Mouse (Mus musculus) embryonic facial prominence, embryonic 12.5 days (tissue): ENCODE measurements at regions not wholly inside any gene's neighbourhood (a gene's known extent, or its start where the extent isn't known, plus 50 kb on each side); places are given as distances from the start of the nearest gene placed in this dataset.
"Not testable (repeated sequence)": the region's sequence is repeated elsewhere in the genome, so short reads cannot be mapped to it uniquely, and the experiment has no call there.

Experiments used
- ATAC-seq: fragments of 200-750 bp; cut with Nextera tagmentation; 2 replicates; pipeline ENCODE4 v1.8.0; 2017; ENCODE audit not compliant: insufficient number of reproducible peaks, insufficient read depth, low FRiP score, low TSS enrichment
- H3K27ac ChIP-seq: fragments of 300-500 bp; sonication (generic); 2 replicates; pipeline ENCODE4 v1.5.1; 2016; ENCODE audit warnings: mild to moderate bottlenecking
- H3K27me3 ChIP-seq: fragments of 300-500 bp; sonication (generic); 2 replicates; pipeline ENCODE4 v1.6.1; 2016; ENCODE audit warnings: mild to moderate bottlenecking, moderate library complexity
- H3K36me3 ChIP-seq: fragments of 300-500 bp; sonication (generic); 2 replicates; pipeline ENCODE4 v1.6.1; 2016; ENCODE audit warnings: mild to moderate bottlenecking
- H3K4me1 ChIP-seq: fragments of 300-500 bp; sonication (generic); 2 replicates; pipeline ENCODE4 v1.6.1; 2016
- H3K4me2 ChIP-seq: fragments of 300-500 bp; sonication (generic); replicated peaks from 2 replicates; pipeline ENCODE4 v1.6.1; 2016; ENCODE audit warnings: mild to moderate bottlenecking, moderate library complexity
- H3K4me3 ChIP-seq: fragments of 300-500 bp; sonication (generic); 2 replicates; pipeline ENCODE4 v1.5.1; 2016; ENCODE audit warnings: mild to moderate bottlenecking
- H3K9ac ChIP-seq: fragments of 300-500 bp; sonication (generic); 2 replicates; pipeline ENCODE4 v1.6.1; 2016; ENCODE audit warnings: mild to moderate bottlenecking, moderate library complexity
- H3K9me3 ChIP-seq: fragments of 300-500 bp; sonication (generic); 2 replicates; pipeline ENCODE4 v1.6.1; 2016; ENCODE audit warnings: mild to moderate bottlenecking, moderate library complexity
- WGBS: fragments of 180-500 bp; shearing (Covaris S2); methylation state at CpG from one replicate; pipeline ENCODE4 v1.1.7; 2016; 5-methylcytosine and 5-hydroxymethylcytosine counted together

DNA sequence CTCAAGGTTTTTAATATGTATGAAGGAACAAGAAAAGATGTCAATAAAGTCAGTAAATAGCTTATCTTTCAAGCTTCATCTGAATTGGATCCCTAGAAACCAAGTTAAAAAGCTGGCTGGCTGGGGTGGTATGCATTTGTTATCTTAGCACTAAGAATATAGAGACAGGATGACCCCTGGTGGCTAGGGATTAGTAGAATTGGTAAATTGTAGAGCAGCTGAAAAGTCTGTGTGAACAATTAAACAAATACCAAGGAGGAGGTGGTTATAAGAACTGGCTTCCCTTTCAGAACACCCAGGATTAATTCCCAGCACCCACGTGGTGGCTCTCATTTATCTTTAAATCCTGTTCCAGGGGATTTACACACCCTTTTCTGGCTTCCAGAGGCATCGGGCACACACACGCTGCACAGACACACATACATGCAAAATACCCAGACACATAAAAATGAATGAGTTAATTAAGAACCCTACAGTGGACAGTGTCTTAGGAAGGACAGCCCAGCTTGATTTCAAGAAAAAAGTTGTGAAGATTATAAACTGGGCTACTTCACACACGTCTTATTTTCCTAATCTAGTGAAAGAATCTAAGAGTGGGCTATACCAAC lies 170.5 kb downstream of the Pdzph1 start:
- Histone ChIP-seq H3K4me1 (no peaks in the 10 kb centered on the region), H3K4me2 (no peak overlapping the region), H3K9ac (no peak overlapping the region), H3K9me3 (no peaks in the 10 kb centered on the region), H3K27me3 (no peaks in the 10 kb centered on the region), H3K36me3 (no peaks in the 10 kb centered on the region), H3K4me3 (no peak overlapping the region), H3K27ac (no peak overlapping the region)
- WGBS: 61% methylated on average over 4 of the region's 4 CpGs
- ATAC-seq: no peak

DNA sequence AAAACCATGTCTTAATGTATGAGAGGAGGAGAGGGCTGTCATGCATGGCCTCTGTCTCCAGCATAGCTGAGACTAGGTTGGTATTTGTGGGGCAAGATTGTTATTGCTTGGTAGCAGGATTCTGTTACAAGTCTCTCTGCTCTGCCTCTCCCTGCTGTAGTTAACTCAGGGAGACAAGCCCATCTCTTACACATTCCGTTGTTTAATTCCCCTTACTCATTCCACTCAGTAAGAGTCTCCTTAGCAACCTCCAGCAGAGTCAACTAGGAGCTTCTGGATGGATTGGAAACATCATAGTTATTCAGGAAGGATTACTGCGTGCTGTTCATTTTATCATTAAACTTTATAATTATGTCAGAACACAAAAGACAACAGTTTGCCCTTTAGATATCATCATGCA lies 171.8 kb downstream of the Pdzph1 start:
- 61% methylated on average over 2 of the region's 2 CpGs for WGBS

DNA sequence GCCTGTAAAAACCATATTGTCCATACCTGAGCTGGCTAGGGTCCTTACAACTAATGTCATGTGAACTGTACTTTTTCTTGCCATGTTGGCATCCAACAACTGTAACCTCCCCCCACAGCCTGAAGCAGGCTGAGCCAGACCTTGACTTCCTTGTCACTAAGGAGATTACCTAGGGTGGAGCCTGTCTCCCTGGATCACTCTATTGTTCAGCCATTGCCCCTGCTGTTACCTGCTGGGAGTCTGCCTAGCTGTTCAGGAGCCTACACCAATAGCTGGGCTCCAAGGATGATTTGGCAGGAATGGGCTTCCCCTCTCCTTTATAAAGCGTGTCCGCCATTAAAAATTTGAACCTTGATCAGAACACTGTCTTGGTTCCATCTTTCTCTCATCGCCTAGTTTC lies 215.7 kb downstream of the Pdzph1 start:
- not testable (repeated sequence) for H3K4me2 ChIP-seq, ATAC-seq, H3K9me3 ChIP-seq, H3K27me3 ChIP-seq, H3K36me3 ChIP-seq, H3K4me3 ChIP-seq, H3K27ac ChIP-seq, H3K9ac ChIP-seq, H3K4me1 ChIP-seq
- WGBS: 77% methylated on average over 3 of the region's 3 CpGs

More for the DNA sequence above, 171.8 kb downstream of the Pdzph1 start:
- Histone ChIP-seq H3K4me3 (no peak overlapping the region), H3K27ac (no peak overlapping the region), H3K27me3 (no peaks in the 10 kb centered on the region), H3K4me1 (no peaks in the 10 kb centered on the region), H3K36me3 (no peaks in the 10 kb centered on the region), H3K9ac (no peak overlapping the region), H3K4me2 (no peak overlapping the region), H3K9me3 (no peaks in the 10 kb centered on the region)
- no peak for ATAC-seq

DNA sequence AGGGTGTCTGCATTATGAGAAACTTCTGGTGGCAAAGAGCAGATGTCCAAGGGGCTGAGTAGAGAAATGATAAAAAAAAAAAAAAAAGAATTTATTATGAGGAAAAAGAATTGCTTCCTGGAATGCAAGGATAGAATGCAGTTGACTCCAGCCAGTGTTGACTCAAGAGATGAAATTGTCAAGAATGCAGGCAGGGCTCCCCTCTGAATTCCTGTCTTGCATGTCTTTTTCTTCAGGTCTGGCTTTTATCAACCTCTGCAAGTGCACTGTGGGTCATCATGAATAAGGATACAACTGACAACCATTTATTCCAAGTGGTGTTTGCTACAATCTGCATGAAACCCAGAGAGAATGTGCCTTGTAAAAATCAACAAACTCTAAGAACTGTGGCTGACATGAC lies 217.6 kb downstream of the Pdzph1 start:
- no peak for ATAC-seq
- H3K9ac ChIP-seq: no peak overlapping the region
- no peak overlapping the region for H3K27ac ChIP-seq
- no peak overlapping the region for H3K4me3 ChIP-seq
- no peak overlapping the region for H3K4me2 ChIP-seq
- no peaks in the 10 kb centered on the region for H3K36me3 ChIP-seq
- H3K27me3 ChIP-seq: no peaks in the 10 kb centered on the region
- H3K9me3 ChIP-seq: no peaks in the 10 kb centered on the region
- no peaks in the 10 kb centered on the region for H3K4me1 ChIP-seq

DNA sequence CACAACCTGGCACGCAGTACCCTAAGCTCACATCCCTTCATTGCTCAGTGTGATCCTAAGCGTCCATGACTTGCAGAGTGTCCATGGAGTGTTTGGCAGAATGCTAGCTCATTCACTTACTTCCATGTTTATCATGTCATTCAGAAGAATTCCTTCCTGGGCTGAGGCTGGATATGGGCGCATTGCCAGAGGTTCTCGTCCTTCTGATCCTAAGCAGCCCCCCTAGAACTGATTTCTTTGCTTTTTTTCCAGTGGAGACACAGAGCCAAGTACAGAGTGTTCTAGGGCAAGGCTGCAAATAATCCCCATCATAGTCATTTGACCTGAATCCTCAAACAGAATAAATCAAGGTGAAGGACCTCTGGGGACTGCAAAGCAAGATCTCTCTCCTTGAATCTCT lies 226.0 kb downstream of the Pdzph1 start:
- Histone ChIP-seq H3K4me2 (no peak overlapping the region), H3K9ac (no peak overlapping the region), H3K36me3 (no peaks in the 10 kb centered on the region), H3K27ac (no peak overlapping the region), H3K4me3 (no peak overlapping the region), H3K9me3 (no peaks in the 10 kb centered on the region), H3K4me1 (no peaks in the 10 kb centered on the region), H3K27me3 (no peaks in the 10 kb centered on the region)
- no peak for ATAC-seq
- 87% methylated on average over 4 of the region's 4 CpGs for WGBS

DNA sequence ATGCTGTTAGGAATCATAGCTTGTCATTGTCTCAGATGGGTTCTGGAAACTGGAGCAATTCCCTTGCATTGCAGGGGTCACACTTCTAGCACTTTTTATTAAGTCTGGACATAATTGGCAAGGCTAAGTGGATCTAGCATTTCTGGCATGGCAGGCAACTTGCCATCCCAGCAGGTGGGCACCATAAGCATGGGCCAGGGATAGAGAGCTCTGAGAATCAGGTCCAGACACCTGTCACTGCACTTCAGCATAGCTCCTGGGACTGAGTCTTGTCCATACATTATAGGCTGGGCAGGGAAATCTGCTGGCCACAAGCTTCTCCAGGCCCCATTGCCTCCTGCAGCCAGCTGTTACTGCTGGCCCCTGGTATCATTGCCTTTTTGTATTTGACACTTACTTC lies 242.2 kb downstream of the Pdzph1 start:
- Histone ChIP-seq H3K27ac (no peak overlapping the region), H3K9me3 (no peaks in the 10 kb centered on the region), H3K4me1 (no peaks in the 10 kb centered on the region), H3K36me3 (no peaks in the 10 kb centered on the region), H3K9ac (no peak overlapping the region), H3K27me3 (no peaks in the 10 kb centered on the region), H3K4me2 (no peak overlapping the region), H3K4me3 (no peak overlapping the region)
- no peak for ATAC-seq

DNA sequence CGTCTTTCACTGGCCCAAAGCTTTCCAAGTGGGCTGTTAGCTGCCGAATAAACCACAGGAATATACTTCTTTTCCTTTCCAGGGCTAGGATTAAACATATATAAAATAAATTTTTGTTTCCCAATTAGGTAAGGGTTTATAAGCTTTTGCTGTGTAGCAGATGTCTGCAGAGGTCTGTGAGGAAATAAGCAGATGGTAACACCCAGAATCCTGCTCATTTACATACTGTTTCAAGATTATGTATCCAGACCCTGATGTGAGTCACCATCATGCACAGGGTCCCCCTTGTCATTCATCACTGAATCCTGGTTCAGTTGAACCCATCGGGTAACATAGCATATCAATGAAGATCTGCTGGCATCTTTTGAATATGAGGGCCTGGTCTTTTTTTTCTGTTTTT lies 242.9 kb downstream of the Pdzph1 start:
- ATAC-seq: no peak
- Histone ChIP-seq H3K27me3 (no peaks in the 10 kb centered on the region), H3K27ac (no peak overlapping the region), H3K9me3 (no peaks in the 10 kb centered on the region), H3K4me3 (no peak overlapping the region), H3K36me3 (no peaks in the 10 kb centered on the region), H3K4me2 (no peak overlapping the region), H3K4me1 (no peaks in the 10 kb centered on the region), H3K9ac (no peak overlapping the region)
- WGBS: 91% methylated on average over 3 of the region's 3 CpGs

DNA sequence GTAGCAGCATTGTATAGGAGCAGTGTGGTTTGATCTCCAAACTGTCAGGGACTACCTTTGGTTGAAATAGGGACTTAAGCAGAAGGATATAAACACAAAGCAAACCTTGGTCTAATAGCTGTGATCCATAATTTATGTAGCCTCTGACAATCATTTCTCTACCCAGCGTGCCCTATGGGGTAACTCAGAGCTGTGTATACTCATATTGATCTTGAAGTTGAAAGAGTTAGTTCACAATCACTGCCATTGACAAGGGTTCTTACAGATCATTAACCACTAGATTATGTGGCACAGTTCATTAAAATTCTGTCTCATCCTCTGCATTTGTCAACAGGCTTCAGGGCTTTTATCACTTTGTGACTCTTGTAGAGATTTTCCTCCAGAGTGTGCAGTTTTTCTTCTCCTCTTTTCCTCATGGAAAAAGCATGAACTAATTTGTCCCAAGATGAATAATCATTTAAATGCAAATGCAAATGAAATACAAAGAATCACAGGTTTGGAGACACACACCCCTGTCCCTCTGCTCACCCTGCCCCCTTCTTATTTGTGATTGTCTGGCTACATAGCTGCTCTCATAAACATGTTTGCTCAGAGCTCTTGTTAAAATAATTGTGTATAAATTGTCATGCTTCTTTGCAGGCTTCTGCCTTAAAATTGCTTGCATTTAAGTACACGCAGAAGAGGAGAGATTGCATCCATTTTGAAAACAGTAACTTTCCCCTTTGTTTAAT lies 280.3 kb downstream of the Pdzph1 start:
- Histone ChIP-seq H3K27me3 (no peaks in the 10 kb centered on the region), H3K9me3 (no peaks in the 10 kb centered on the region), H3K4me2 (no peak overlapping the region), H3K27ac (no peak overlapping the region), H3K36me3 (no peaks in the 10 kb centered on the region), H3K4me3 (no peak overlapping the region), H3K4me1 (no peaks in the 10 kb centered on the region), H3K9ac (no peak overlapping the region)
- 91% methylated on average over 2 of the region's 2 CpGs for WGBS
- no peak for ATAC-seq

DNA sequence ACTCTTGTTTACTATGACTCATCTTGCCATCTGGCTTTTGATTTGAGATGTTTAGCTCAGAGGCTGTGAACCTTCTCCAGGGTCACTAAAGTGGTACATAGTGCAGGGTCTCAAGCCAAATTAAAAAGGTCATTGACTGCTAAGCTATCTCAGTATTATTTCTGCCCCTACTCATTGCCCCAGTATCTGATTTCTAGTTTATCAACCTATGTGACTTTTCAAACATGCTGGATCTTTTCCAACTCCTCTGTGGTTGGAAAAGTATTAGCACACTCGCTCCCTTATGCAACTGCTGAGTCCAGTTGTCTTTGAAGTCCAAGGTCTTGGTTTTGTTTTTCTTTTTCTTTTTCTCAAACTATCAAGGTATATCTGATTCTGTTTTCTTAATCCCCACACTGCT lies 301.0 kb downstream of the Pdzph1 start:
- Histone ChIP-seq H3K4me2 (no peak overlapping the region), H3K9ac (no peak overlapping the region), H3K27me3 (no peaks in the 10 kb centered on the region), H3K27ac (no peak overlapping the region), H3K4me3 (no peak overlapping the region), H3K4me1 (no peaks in the 10 kb centered on the region), H3K36me3 (no peaks in the 10 kb centered on the region), H3K9me3 (no peaks in the 10 kb centered on the region)
- no peak for ATAC-seq
- 64% methylated on average over 1 of the region's 1 CpGs for WGBS

DNA sequence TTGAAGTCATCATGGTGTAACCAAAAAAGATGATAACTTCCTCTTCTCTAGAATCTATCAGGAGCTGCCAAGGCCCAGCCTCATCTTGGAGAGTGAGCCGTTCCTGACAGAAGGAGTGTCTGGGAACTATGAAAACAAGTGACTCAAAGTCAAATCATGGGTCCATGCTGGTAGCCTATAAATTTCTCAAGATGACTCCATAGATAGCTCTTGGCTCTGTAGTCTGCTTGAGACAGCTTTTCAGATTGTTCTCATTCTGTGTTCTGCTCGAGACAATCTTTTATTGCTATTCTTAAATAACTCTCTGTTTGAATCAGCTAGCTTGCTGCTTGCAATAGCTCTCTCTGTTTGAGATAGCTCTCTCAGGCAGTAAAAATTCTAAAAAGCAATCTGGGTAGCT lies 318.9 kb downstream of the Pdzph1 start:
- H3K9me3 ChIP-seq: no peaks in the 10 kb centered on the region
- no peak overlapping the region for H3K9ac ChIP-seq
- H3K4me3 ChIP-seq: no peak overlapping the region
- H3K4me1 ChIP-seq: no peaks in the 10 kb centered on the region
- no peak overlapping the region for H3K4me2 ChIP-seq
- 73% methylated on average over 2 of the region's 2 CpGs for WGBS
- H3K36me3 ChIP-seq: no peaks in the 10 kb centered on the region
- H3K27ac ChIP-seq: no peak overlapping the region
- no peaks in the 10 kb centered on the region for H3K27me3 ChIP-seq
- ATAC-seq: no peak

DNA sequence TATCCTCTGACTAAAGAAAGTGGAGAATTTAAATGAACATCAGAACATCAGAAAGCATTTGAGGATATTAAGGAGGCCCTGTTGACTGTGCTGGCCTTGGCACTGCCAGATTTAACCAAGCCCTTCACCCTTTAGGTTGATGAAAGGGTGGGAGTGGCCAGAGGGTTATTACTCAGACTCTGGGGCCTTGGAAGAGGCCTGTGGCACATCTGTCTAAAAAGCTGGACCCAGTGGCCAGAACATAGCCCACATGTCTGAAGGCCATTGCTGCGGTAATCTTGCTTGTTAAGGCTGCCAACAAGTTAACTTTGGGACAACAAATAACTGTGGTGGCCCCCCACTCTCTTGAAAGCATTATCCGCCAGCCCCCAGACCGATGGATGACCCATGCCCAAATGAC lies 323.1 kb downstream of the Pdzph1 start:
- H3K4me1 ChIP-seq: no peaks in the 10 kb centered on the region
- 0 out of 2 replicates have a peak, but pooled peaks have one; percentile 3 for ATAC-seq
- no peaks in the 10 kb centered on the region for H3K27me3 ChIP-seq
- no peak overlapping the region for H3K9ac ChIP-seq
- WGBS: 95% methylated on average over 3 of the region's 3 CpGs
- no peaks in the 10 kb centered on the region for H3K36me3 ChIP-seq
- no peaks in the 10 kb centered on the region for H3K9me3 ChIP-seq
- no peak overlapping the region for H3K4me2 ChIP-seq
- no peak overlapping the region for H3K27ac ChIP-seq
- no peak overlapping the region for H3K4me3 ChIP-seq

DNA sequence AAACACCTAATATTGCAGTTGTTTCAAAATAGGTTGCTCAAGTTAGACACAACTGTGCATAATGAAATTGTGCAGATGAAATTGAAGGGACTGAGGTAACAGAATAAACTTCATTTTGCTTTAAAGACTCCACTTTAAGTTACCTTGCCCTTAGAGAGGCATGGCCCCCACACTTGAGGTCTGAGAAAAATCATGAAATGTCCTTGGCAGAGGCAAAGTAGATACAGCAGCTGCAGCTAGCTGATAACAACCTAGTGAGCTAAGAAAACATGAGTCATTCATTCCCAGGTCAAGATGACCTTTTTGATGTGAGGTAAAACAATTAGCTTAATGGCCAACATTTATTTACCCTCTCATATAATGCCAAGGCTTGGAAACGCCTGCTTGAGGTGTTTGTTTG lies 347.4 kb downstream of the Pdzph1 start:
- no peaks in the 10 kb centered on the region for H3K36me3 ChIP-seq
- 44% methylated on average over 1 of the region's 1 CpGs for WGBS
- no peak overlapping the region for H3K27ac ChIP-seq
- no peaks in the 10 kb centered on the region for H3K9me3 ChIP-seq
- H3K4me1 ChIP-seq: no peaks in the 10 kb centered on the region
- no peak overlapping the region for H3K4me2 ChIP-seq
- no peak for ATAC-seq
- no peak overlapping the region for H3K4me3 ChIP-seq
- no peaks in the 10 kb centered on the region for H3K27me3 ChIP-seq
- H3K9ac ChIP-seq: no peak overlapping the region
